Mouse (Mus musculus) intestine, embryonic 15.5 days (tissue): ENCODE results near the gene Rasal1. TPM values are rescaled to one million over a fixed set of nuclear protein-coding genes. Genes with fewer than 3 reads are reported as not detected.
A peak's percentile ranks its signal among the peaks of the same experiment; 100 is the strongest.

Experiments
- ATAC-seq: fragments of 200-750 bp; cut with Nextera tagmentation; 2 replicates; pipeline ENCODE4 v1.8.0; 2017; ENCODE audit warnings: moderate TSS enrichment, moderate library complexity
- H3K27ac ChIP-seq: fragments of 300-500 bp; sonication (generic); 2 replicates; pipeline ENCODE4 v1.5.1; 2015; ENCODE audit warnings: mild to moderate bottlenecking, inconsistent platforms
- H3K27me3 ChIP-seq: fragments of 300-500 bp; sonication (generic); replicated peaks from 2 replicates; pipeline ENCODE4 v1.6.1; 2015; ENCODE audit warnings: inconsistent platforms
- H3K36me3 ChIP-seq: fragments of 300-500 bp; sonication (generic); 2 replicates; pipeline ENCODE4 v1.6.1; 2015; ENCODE audit warnings: inconsistent platforms
- H3K4me1 ChIP-seq: fragments of 300-500 bp; sonication (generic); replicated peaks from 2 replicates; pipeline ENCODE4 v1.6.1; 2015; ENCODE audit warnings: inconsistent platforms
- H3K4me2 ChIP-seq: fragments of 300-500 bp; sonication (generic); replicated peaks from 2 replicates; pipeline ENCODE4 v1.6.1; 2015; ENCODE audit warnings: mild to moderate bottlenecking, inconsistent platforms
- H3K4me3 ChIP-seq: fragments of 300-500 bp; sonication (generic); replicated peaks from 2 replicates; pipeline ENCODE4 v1.5.1; 2015; ENCODE audit warnings: inconsistent platforms
- H3K9ac ChIP-seq: fragments of 300-500 bp; sonication (generic); 2 replicates; pipeline ENCODE4 v1.6.1; 2015; ENCODE audit warnings: inconsistent platforms
- H3K9me3 ChIP-seq: fragments of 300-500 bp; sonication (generic); 2 replicates; pipeline ENCODE4 v1.6.1; 2016; ENCODE audit warnings: inconsistent platforms
- WGBS: fragments of 180-500 bp; shearing (Covaris S2); methylation state at CpG from one replicate; pipeline ENCODE4 v1.1.7; 2015; 5-methylcytosine and 5-hydroxymethylcytosine counted together
- polyA plus RNA-seq: library from polyadenylated mRNA; unstranded; fragments of >200 nt; fragmentation: Nextera tagmentation; extraction: Ambion mirVana; gene quantifications from 2 replicates; pipeline ENCODE4 v1.2.1, GENCODE M21; 2015

The Rasal1 gene
- polyA plus RNA-seq, 1 experiment from 2014 or later = 0.49 TPM

DNA sequence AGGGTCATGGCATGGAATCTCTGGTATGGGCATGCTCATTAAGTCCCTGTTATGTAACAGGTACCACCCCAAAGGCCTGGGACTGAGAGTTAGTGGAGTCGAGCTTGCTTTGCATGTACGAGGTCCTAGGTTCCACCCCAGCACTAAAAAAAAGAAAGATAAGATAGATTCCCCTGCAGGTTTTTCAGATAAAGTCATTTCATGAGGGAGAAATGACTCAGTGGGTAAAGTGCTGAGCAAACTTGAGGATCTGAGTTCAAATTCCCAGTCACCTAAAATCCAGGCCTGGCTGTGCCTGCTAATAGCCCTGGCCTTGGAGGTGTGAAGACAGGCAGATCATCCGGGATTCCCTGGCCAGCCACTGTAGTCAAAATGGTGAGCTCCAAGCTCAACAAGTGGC is 23.3 kb downstream of the Rasal1 start:
- Histone ChIP-seq H3K27me3 (0 out of 2 replicates have a peak, but pooled peaks cover 4% of the 10 kb centered on the region), H3K4me3 (no peak overlapping the region), H3K4me2 (no peak overlapping the region), H3K4me1 (peaks cover 5% of the 10 kb centered on the region), H3K27ac (no peak overlapping the region), H3K9ac (no peak overlapping the region), H3K36me3 (no peaks in the 10 kb centered on the region), H3K9me3 (no peaks in the 10 kb centered on the region)
- ATAC-seq = no peak
- WGBS = 61% methylated on average over 3 of the region's 3 CpGs

DNA sequence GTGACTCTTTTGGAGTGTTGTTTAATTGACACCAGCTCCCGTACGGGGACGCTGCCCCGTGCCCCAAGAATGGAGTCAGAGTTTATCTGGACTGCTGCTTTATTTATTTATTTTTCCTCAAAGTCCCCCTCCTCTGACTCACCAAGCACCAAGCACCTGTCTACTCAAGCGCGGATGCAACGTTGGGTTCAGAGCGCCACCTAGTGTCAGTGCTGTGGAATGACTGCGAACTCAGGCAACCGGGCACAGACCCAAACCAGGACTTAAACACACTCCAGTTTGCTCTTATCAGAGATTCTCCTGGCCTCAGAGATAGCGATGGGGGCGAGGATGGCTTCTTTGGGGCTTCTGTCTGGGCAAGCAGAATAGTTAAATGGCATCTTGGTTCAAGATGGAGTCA is 25.0 kb downstream of the Rasal1 start:
- Histone ChIP-seq H3K9ac (no peak overlapping the region), H3K4me2 (no peak overlapping the region), H3K36me3 (no peaks in the 10 kb centered on the region), H3K27ac (no peak overlapping the region), H3K9me3 (no peaks in the 10 kb centered on the region), H3K4me3 (no peak overlapping the region), H3K4me1 (peaks cover 5% of the 10 kb centered on the region), H3K27me3 (0 out of 2 replicates have a peak, but pooled peaks cover 4% of the 10 kb centered on the region)
- no peak for ATAC-seq
- WGBS = 3% methylated on average over 12 of the region's 12 CpGs

DNA sequence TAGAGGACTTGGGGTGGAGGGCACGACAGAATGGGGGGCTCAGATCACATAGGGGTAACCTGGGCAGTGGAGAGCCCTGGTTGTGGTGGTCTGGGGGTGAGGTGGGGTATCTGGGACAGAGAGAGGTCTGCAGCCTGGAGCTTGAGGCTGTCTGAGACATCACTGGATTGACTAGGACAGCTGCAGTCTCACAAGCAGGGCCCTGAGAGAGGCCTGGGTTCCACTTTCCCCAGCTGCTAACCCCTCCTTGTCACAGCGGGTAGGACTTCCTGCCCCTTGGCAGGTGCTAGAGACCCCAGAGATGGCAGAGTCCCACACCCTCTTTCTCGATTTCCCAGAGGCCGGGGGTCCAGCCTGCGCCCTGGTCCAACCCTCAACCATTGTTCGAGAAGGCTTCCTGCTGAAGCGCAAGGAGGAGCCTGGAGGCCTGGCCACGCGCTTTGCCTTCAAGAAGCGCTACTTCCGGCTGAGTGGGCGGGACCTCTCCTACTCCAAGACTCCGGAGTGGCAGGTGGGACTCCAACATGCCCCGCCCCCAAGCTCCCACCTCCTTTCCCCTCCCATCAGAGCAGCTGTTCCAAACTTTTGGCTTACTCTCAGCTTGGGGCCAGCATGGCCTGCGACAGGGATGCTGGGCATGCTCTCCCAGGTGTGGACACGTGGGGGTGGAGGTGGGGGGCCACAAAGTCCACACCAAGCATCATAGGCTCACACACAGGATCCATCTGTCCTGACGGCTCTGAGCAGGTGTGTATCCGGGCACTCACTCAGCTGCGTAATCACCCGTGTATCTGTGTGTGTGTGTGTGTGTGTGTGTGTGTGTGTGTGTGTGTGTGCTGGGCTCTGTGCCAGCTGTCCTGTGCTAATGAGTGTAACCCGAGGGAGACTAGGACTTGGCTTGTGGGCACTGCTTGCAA is 25.9 kb downstream of the Rasal1 start:
- 30% methylated on average over 21 of the region's 21 CpGs for WGBS
- H3K27ac ChIP-seq = no peak overlapping the region
- ATAC-seq = peak; percentile 52
- 0 out of 2 replicates have a peak, but pooled peaks cover 4% of the 10 kb centered on the region for H3K27me3 ChIP-seq
- H3K9ac ChIP-seq = no peak overlapping the region
- H3K4me1 ChIP-seq = peaks cover 10% of the 10 kb centered on the region
- H3K4me3 ChIP-seq = no peak overlapping the region
- H3K4me2 ChIP-seq = peak overlapping the region; percentile 26
- no peaks in the 10 kb centered on the region for H3K36me3 ChIP-seq
- no peaks in the 10 kb centered on the region for H3K9me3 ChIP-seq

GRCm38 (mm10) chr5:120677516-120677915 is 28.9 kb downstream of the Rasal1 start:
- Histone ChIP-seq H3K9me3 (no peaks in the 10 kb centered on the region), H3K4me3 (no peak overlapping the region), H3K9ac (no peak overlapping the region), H3K36me3 (no peaks in the 10 kb centered on the region), H3K27me3 (peaks cover 14% of the 10 kb centered on the region), H3K27ac (no peak overlapping the region), H3K4me2 (no peak overlapping the region), H3K4me1 (peaks cover 19% of the 10 kb centered on the region)
- no peak for ATAC-seq
- WGBS = 24% methylated on average over 2 of the region's 2 CpGs

- 2% methylated on average over 24 of the region's 24 CpGs for WGBS
- Histone ChIP-seq H3K27ac (0 out of 2 replicates have a peak overlapping the region, but pooled peaks have one; percentile 44), H3K4me2 (peak overlapping the region; percentile 67), H3K9me3 (no peaks in the 10 kb centered on the region), H3K4me3 (peak overlapping the region; percentile 25), H3K27me3 (peaks cover 31% of the 10 kb centered on the region), H3K9ac (0 out of 2 replicates have a peak overlapping the region, but pooled peaks have one; percentile 20), H3K4me1 (peaks cover 18% of the 10 kb centered on the region), H3K36me3 (no peaks in the 10 kb centered on the region)
- peak; percentile 91 for ATAC-seq
These were observed 31.3 kb downstream of the Rasal1 start for GRCm38 (mm10) chr5:120679676-120680555.

DNA sequence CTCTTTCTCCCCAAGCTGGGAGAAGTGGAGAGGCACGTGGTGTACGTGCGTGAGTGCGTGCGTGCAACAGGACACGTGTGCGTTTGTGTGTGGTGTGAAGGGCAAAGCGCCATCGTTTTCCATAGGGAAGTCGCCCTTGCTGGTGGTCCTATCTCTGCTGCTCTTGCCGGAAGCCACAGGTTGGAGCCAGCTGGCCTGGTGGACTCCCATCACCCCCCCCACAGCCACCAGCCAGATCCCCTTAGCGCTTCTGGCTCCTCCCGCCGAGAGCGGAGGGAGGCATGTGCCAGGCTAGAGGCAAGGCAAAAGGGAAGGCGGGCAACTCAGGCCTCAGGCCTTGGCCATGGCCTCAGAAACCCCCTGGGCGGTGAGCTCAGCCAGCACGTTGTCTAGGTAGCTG is 32.3 kb downstream of the Rasal1 start:
- H3K27me3 ChIP-seq = peaks cover 27% of the 10 kb centered on the region
- no peak for ATAC-seq
- H3K27ac ChIP-seq = no peak overlapping the region
- no peak overlapping the region for H3K4me3 ChIP-seq
- H3K36me3 ChIP-seq = no peaks in the 10 kb centered on the region
- H3K4me2 ChIP-seq = no peak overlapping the region
- peaks cover 18% of the 10 kb centered on the region for H3K4me1 ChIP-seq
- no peak overlapping the region for H3K9ac ChIP-seq
- no peaks in the 10 kb centered on the region for H3K9me3 ChIP-seq
- 91% methylated on average over 18 of the region's 18 CpGs for WGBS

- H3K36me3 ChIP-seq = no peaks in the 10 kb centered on the region
- H3K27ac ChIP-seq = no peak overlapping the region
- H3K27me3 ChIP-seq = peaks cover 27% of the 10 kb centered on the region
- H3K4me1 ChIP-seq = peaks cover 18% of the 10 kb centered on the region
- no peak overlapping the region for H3K4me3 ChIP-seq
- ATAC-seq = no peak
- no peak overlapping the region for H3K9ac ChIP-seq
- peak overlapping the region; percentile 11; the same call in 1 of the 2 replicates for H3K4me2 ChIP-seq
- 10% methylated on average over 24 of the region's 24 CpGs for WGBS
- no peaks in the 10 kb centered on the region for H3K9me3 ChIP-seq
These were observed 34.6 kb downstream of the Rasal1 start for GRCm38 (mm10) chr5:120682982-120683771.

DNA sequence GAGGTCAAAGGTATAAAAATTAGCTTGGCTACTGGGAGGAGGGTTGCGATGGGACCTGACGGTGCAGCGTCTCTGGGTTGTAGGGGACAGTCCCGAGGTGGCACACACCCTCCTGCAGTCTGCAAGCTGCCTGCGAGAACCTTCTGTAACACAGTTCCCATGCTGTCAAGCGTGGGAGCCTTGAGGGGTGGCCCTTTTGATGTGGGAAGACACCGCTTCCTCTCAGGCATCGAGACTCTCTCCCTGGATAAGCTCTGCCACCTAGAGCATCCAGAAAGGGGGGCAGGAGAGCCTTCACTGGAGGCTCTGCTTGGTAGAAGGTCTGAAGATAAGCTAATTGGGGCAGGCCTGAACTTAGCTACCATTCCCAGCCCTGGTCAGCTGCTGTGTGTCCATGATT is 37.1 kb downstream of the Rasal1 start:
- WGBS = 73% methylated on average over 8 of the region's 8 CpGs
- Histone ChIP-seq H3K27me3 (peaks cover 27% of the 10 kb centered on the region), H3K9me3 (no peaks in the 10 kb centered on the region), H3K4me1 (peaks cover 5% of the 10 kb centered on the region; the same call in 1 of the 2 replicates), H3K9ac (no peak overlapping the region), H3K27ac (no peak overlapping the region), H3K4me2 (no peak overlapping the region), H3K36me3 (no peaks in the 10 kb centered on the region), H3K4me3 (no peak overlapping the region)
- ATAC-seq = no peak

DNA sequence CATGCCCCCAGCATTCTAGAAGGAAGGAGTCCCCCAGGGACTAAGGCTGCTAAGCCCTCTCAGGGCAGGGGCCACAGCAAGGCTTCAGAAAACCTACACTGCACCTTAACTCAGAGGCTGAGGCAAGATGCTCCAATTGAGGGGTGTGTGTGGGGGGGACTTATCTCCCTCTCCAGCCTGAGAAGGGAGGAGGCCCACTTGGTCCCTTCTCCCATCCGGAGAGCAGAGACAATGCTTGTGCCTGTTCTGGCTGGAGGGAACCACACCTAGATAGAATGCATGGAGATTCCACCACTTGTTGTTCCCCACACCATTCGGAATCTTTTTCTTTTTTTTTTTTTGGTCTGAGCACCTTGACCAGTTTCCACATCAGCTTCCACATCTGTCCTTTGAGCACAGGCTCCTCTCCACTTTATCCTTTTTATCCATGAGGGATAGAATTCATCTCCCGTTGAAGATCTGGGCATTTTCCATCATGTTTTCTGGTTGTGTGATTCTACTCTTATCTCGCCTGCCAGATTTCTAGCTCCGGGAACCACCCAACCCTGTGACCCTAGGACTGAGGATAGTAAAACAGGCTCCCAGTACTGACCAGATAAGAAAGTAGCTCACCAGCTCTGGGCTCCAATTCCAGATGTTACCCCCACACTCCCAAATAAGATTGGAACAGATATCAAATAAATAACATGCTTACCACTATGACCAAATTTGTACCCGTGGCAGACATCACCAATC is 38.3 kb downstream of the Rasal1 start:
- H3K27me3 ChIP-seq = peaks cover 22% of the 10 kb centered on the region
- no peak overlapping the region for H3K9ac ChIP-seq
- H3K4me3 ChIP-seq = no peak overlapping the region
- 0 out of 2 replicates have a peak, but pooled peaks cover 4% of the 10 kb centered on the region for H3K4me1 ChIP-seq
- WGBS = 69% methylated on average over 6 of the region's 6 CpGs
- ATAC-seq = no peak
- no peak overlapping the region for H3K27ac ChIP-seq
- H3K9me3 ChIP-seq = no peaks in the 10 kb centered on the region
- H3K4me2 ChIP-seq = no peak overlapping the region
- no peaks in the 10 kb centered on the region for H3K36me3 ChIP-seq

DNA sequence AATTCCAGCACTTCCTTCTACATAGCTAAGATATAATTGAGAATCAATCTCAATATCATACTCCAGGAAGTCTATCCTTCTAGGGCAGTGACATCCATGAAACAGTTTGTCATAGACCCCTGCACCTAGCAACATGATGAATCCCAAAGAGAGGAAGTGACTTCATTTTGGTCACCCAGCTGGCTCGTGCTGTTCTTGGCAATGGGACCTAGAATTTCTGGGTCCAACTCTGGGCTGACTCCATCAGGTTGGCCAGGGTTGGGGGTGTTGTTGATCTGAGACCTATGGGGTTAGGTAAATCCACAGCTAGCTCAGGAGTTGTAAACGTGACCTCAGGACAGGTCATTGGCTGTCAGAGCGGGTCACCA is 38.9 kb downstream of the Rasal1 start:
- H3K27ac ChIP-seq = no peak overlapping the region
- H3K9ac ChIP-seq = no peak overlapping the region
- H3K4me2 ChIP-seq = no peak overlapping the region
- H3K9me3 ChIP-seq = no peaks in the 10 kb centered on the region
- H3K4me1 ChIP-seq = 0 out of 2 replicates have a peak, but pooled peaks cover 4% of the 10 kb centered on the region
- ATAC-seq = no peak
- no peak overlapping the region for H3K4me3 ChIP-seq
- WGBS = 75% methylated on average over 3 of the region's 3 CpGs
- H3K27me3 ChIP-seq = peaks cover 17% of the 10 kb centered on the region
- H3K36me3 ChIP-seq = no peaks in the 10 kb centered on the region

GRCm38 (mm10) chr5:120687897-120688296 is 39.3 kb downstream of the Rasal1 start:
- Histone ChIP-seq H3K9ac (no peak overlapping the region), H3K27ac (no peak overlapping the region), H3K27me3 (peaks cover 16% of the 10 kb centered on the region), H3K4me2 (no peak overlapping the region), H3K4me3 (no peak overlapping the region), H3K9me3 (no peaks in the 10 kb centered on the region), H3K36me3 (no peaks in the 10 kb centered on the region), H3K4me1 (0 out of 2 replicates have a peak, but pooled peaks cover 4% of the 10 kb centered on the region)
- 83% methylated on average over 5 of the region's 5 CpGs for WGBS
- no peak for ATAC-seq
